Mouse (Mus musculus): ENCODE data around the gene Slc16a7. TPM values are rescaled to one million over a fixed set of nuclear protein-coding genes. Genes with fewer than 3 reads are reported as not detected.

The Slc16a7 gene
- 7.5 and 9.9 TPM in 2 replicates for polyA plus RNA-seq (2015; fragmentation: Nextera tagmentation; extraction: Ambion mirVana)

- peak; percentile 97 for ATAC-seq (ENCODE audit: low read depth)
- peak within 1 kb of the TSS; percentile 65 for H3K4me3 ChIP-seq
- WGBS = under 1% methylated on average over 62 of the region's 67 CpGs
Observed at GRCm38 (mm10) chr10:125388876-125389786, at the start of gene Slc16a7. TSS of gene Slc16a7 (minus strand) at chr10:125389465.

GRCm38 (mm10) chr10:125418795-125419194, 29.5 kb upstream of the Slc16a7 start:
- no peaks in the 10 kb centered on the region for H3K9me3 ChIP-seq
- WGBS = 74% methylated on average over 6 of the region's 6 CpGs
- no peaks in the 10 kb centered on the region for H3K4me1 ChIP-seq (replicated peaks)
- H3K27ac ChIP-seq (replicated peaks) = no peak overlapping the region
- no peak overlapping the region for H3K4me2 ChIP-seq
- no peak overlapping the region for H3K4me3 ChIP-seq
- no peaks in the 10 kb centered on the region for H3K36me3 ChIP-seq
- ATAC-seq (ENCODE audit: low read depth) = no peak
- H3K9ac ChIP-seq = no peak overlapping the region
- H3K27me3 ChIP-seq = no peaks in the 10 kb centered on the region

More at GRCm38 (mm10) chr10:125388876-125389786, at the start of gene Slc16a7:
- H3K9ac ChIP-seq = peak within 1 kb of the TSS; percentile 84
- peaks cover 11% of the 10 kb centered on the region for H3K4me1 ChIP-seq (replicated peaks)
- peak within 1 kb of the TSS; percentile 76 for H3K27ac ChIP-seq (replicated peaks)
- no peaks in the 10 kb centered on the region for H3K36me3 ChIP-seq
- no peaks in the 10 kb centered on the region; the same call in 1 of the 2 replicates for H3K27me3 ChIP-seq
- H3K4me2 ChIP-seq = peak within 1 kb of the TSS; percentile 77
- no peaks in the 10 kb centered on the region for H3K9me3 ChIP-seq

GRCm38 (mm10) chr10:125399796-125400195, 10.5 kb upstream of the Slc16a7 start:
- no peak for ATAC-seq (ENCODE audit: low read depth)
- no peak overlapping the region for H3K9ac ChIP-seq
- no peak overlapping the region for H3K27ac ChIP-seq (replicated peaks)
- H3K36me3 ChIP-seq = no peaks in the 10 kb centered on the region
- H3K9me3 ChIP-seq = no peaks in the 10 kb centered on the region
- H3K4me1 ChIP-seq (replicated peaks) = no peaks in the 10 kb centered on the region
- no peak overlapping the region for H3K4me2 ChIP-seq
- 91% methylated on average over 4 of the region's 4 CpGs for WGBS
- no peak overlapping the region for H3K4me3 ChIP-seq
- no peaks in the 10 kb centered on the region for H3K27me3 ChIP-seq

GRCm38 (mm10) chr10:125390011-125390410, 746 bp upstream of the Slc16a7 start:
- Histone ChIP-seq H3K36me3 (no peaks in the 10 kb centered on the region), H3K27me3 (no peaks in the 10 kb centered on the region; the same call in 1 of the 2 replicates), H3K27ac (replicated peaks) (peak overlapping the region; percentile 76; the same call in 1 of the 2 replicates), H3K9ac (peak overlapping the region; percentile 84), H3K4me2 (peak overlapping the region; percentile 77), H3K9me3 (no peaks in the 10 kb centered on the region), H3K4me3 (peak overlapping the region; percentile 65), H3K4me1 (replicated peaks) (peaks cover 11% of the 10 kb centered on the region)
- WGBS = 88% methylated on average over 6 of the region's 6 CpGs
- ATAC-seq (ENCODE audit: low read depth) = no peak

- H3K9ac ChIP-seq = peak overlapping the region; percentile 84
- WGBS = 11% methylated on average over 7 of the region's 7 CpGs
- peak overlapping the region; percentile 77 for H3K4me2 ChIP-seq
- H3K36me3 ChIP-seq = no peaks in the 10 kb centered on the region
- H3K9me3 ChIP-seq = no peaks in the 10 kb centered on the region
- peaks cover 11% of the 10 kb centered on the region for H3K4me1 ChIP-seq (replicated peaks)
- peak; percentile 9; the same call in 1 of the 2 replicates for ATAC-seq (ENCODE audit: low read depth)
- peak overlapping the region; percentile 76; the same call in 1 of the 2 replicates for H3K27ac ChIP-seq (replicated peaks)
- no peaks in the 10 kb centered on the region; the same call in 1 of the 2 replicates for H3K27me3 ChIP-seq
- H3K4me3 ChIP-seq = peak overlapping the region; percentile 65
Observed at GRCm38 (mm10) chr10:125388481-125388875, 787 bp downstream of the Slc16a7 start.

- Histone ChIP-seq H3K27ac (replicated peaks) (no peak overlapping the region), H3K4me1 (replicated peaks) (peaks cover 11% of the 10 kb centered on the region), H3K27me3 (no peaks in the 10 kb centered on the region; the same call in 1 of the 2 replicates), H3K9me3 (no peaks in the 10 kb centered on the region), H3K36me3 (no peaks in the 10 kb centered on the region), H3K4me3 (no peak overlapping the region), H3K9ac (0 out of 2 replicates have a peak overlapping the region, but pooled peaks have one; percentile 22), H3K4me2 (peak overlapping the region; percentile 77)
- ATAC-seq (ENCODE audit: low read depth) = no peak
- WGBS = 52% methylated on average over 14 of the region's 14 CpGs
Observed at GRCm38 (mm10) chr10:125387782-125388415, 1.4 kb downstream of the Slc16a7 start.

GRCm38 (mm10) chr10:125375526-125375925, 13.7 kb downstream of the Slc16a7 start:
- 72% methylated on average over 5 of the region's 5 CpGs for WGBS
- H3K9me3 ChIP-seq = no peaks in the 10 kb centered on the region
- peaks cover 4% of the 10 kb centered on the region; the same call in 1 of the 2 replicates for H3K4me1 ChIP-seq (replicated peaks)
- no peak overlapping the region for H3K4me3 ChIP-seq
- H3K27ac ChIP-seq (replicated peaks) = no peak overlapping the region
- H3K9ac ChIP-seq = no peak overlapping the region
- H3K27me3 ChIP-seq = no peaks in the 10 kb centered on the region
- no peak for ATAC-seq (ENCODE audit: low read depth)
- H3K4me2 ChIP-seq = no peak overlapping the region
- H3K36me3 ChIP-seq = no peaks in the 10 kb centered on the region

- Histone ChIP-seq H3K9me3 (no peaks in the 10 kb centered on the region), H3K4me1 (replicated peaks) (peaks cover 4% of the 10 kb centered on the region; the same call in 1 of the 2 replicates), H3K9ac (no peak overlapping the region), H3K36me3 (no peaks in the 10 kb centered on the region), H3K27ac (replicated peaks) (no peak overlapping the region), H3K4me3 (no peak overlapping the region), H3K4me2 (no peak overlapping the region), H3K27me3 (no peaks in the 10 kb centered on the region)
- WGBS = 81% methylated on average over 13 of the region's 13 CpGs
- ATAC-seq (ENCODE audit: low read depth) = no peak
Observed at GRCm38 (mm10) chr10:125372666-125373065, 16.6 kb downstream of the Slc16a7 start.

- H3K27me3 ChIP-seq = no peaks in the 10 kb centered on the region
- H3K4me2 ChIP-seq = no peak overlapping the region
- no peaks in the 10 kb centered on the region for H3K9me3 ChIP-seq
- no peak overlapping the region for H3K4me3 ChIP-seq
- no peak for ATAC-seq (ENCODE audit: low read depth)
- 84% methylated on average over 11 of the region's 11 CpGs for WGBS
- no peak overlapping the region for H3K9ac ChIP-seq
- H3K27ac ChIP-seq (replicated peaks) = no peak overlapping the region
- no peaks in the 10 kb centered on the region for H3K36me3 ChIP-seq
- peaks cover 4% of the 10 kb centered on the region; the same call in 1 of the 2 replicates for H3K4me1 ChIP-seq (replicated peaks)
Observed at GRCm38 (mm10) chr10:125371451-125371850, 17.8 kb downstream of the Slc16a7 start.

- WGBS = 87% methylated on average over 8 of the region's 8 CpGs
- H3K9me3 ChIP-seq = no peaks in the 10 kb centered on the region
- ATAC-seq (ENCODE audit: low read depth) = no peak
- H3K36me3 ChIP-seq = no peaks in the 10 kb centered on the region
- H3K9ac ChIP-seq = no peak overlapping the region
- H3K4me1 ChIP-seq (replicated peaks) = peaks cover 3% of the 10 kb centered on the region; the same call in 1 of the 2 replicates
- H3K4me2 ChIP-seq = no peak overlapping the region
- no peak overlapping the region for H3K27ac ChIP-seq (replicated peaks)
- no peaks in the 10 kb centered on the region for H3K27me3 ChIP-seq
- no peak overlapping the region for H3K4me3 ChIP-seq
Observed at GRCm38 (mm10) chr10:125370037-125370610, 19.1 kb downstream of the Slc16a7 start.

GRCm38 (mm10) chr10:125358479-125358878, 30.8 kb downstream of the Slc16a7 start:
- Histone ChIP-seq H3K36me3 (no peaks in the 10 kb centered on the region), H3K9me3 (no peaks in the 10 kb centered on the region), H3K4me3 (no peak overlapping the region), H3K4me2 (no peak overlapping the region), H3K27ac (replicated peaks) (no peak overlapping the region), H3K4me1 (replicated peaks) (no peaks in the 10 kb centered on the region), H3K27me3 (no peaks in the 10 kb centered on the region), H3K9ac (no peak overlapping the region)
- ATAC-seq (ENCODE audit: low read depth) = no peak
- WGBS = 88% methylated on average over 7 of the region's 7 CpGs

Data from neural tube, embryonic 13.5 days (tissue).